Mouse (Mus musculus) forebrain, embryonic 11.5 days (tissue): ENCODE data around the gene Dach1. TPM values are rescaled to one million over a fixed set of nuclear protein-coding genes. Genes with fewer than 3 reads are reported as not detected.

ENCODE experiments used
- ATAC-seq: fragments of 200-750 bp; cut with Nextera tagmentation; replicated peaks from 2 replicates; pipeline ENCODE4 v1.8.0; 2017; ENCODE audit warnings: moderate TSS enrichment; ENCODE audit not compliant: low FRiP score
- DNase-seq: peaks from one replicate; pipeline ENCODE4 v3.0.0-alpha.2; 2017; ENCODE audit warnings: low spot score
- H3K27ac ChIP-seq: fragments of 300-500 bp; sonication (generic); 2 replicates; pipeline ENCODE4 v1.5.1; 2014; ENCODE audit warnings: low read depth, low read length
- H3K27me3 ChIP-seq: fragments of 300-500 bp; sonication (generic); 2 replicates; pipeline ENCODE4 v1.6.1; 2014; ENCODE audit warnings: mild to moderate bottlenecking, low read length, mixed read lengths; ENCODE audit not compliant: control insufficient read depth, insufficient read depth
- H3K36me3 ChIP-seq: fragments of 300-500 bp; sonication (generic); 2 replicates; pipeline ENCODE4 v1.6.1; 2014; ENCODE audit warnings: mild to moderate bottlenecking, low read length, moderate library complexity, mixed read lengths; ENCODE audit not compliant: control insufficient read depth, insufficient read depth
- H3K4me1 ChIP-seq: fragments of 300-500 bp; sonication (generic); replicated peaks from 2 replicates; pipeline ENCODE4 v1.6.1; 2014; ENCODE audit warnings: low read length, mixed read lengths; ENCODE audit not compliant: control insufficient read depth, insufficient read depth
- H3K4me2 ChIP-seq: fragments of 300-500 bp; sonication (generic); 2 replicates; pipeline ENCODE4 v1.6.1; 2014; ENCODE audit warnings: low read depth, mild to moderate bottlenecking, low read length, moderate library complexity, mixed read lengths; ENCODE audit not compliant: severe bottlenecking
- H3K4me3 ChIP-seq: fragments of 300-500 bp; sonication (generic); 2 replicates; pipeline ENCODE4 v1.5.1; 2014; ENCODE audit warnings: low read depth, low read length
- H3K9ac ChIP-seq: fragments of 300-500 bp; sonication (generic); 2 replicates; pipeline ENCODE4 v1.6.1; 2014; ENCODE audit warnings: low read length
- H3K9me3 ChIP-seq: fragments of 300-500 bp; sonication (generic); 2 replicates; pipeline ENCODE4 v1.6.1; 2016; ENCODE audit warnings: low read length, mixed read lengths; ENCODE audit not compliant: control insufficient read depth
- WGBS: fragments of 180-500 bp; shearing (Covaris S2); extraction: QIAGEN DNeasy Blood & Tissue Kit; methylation state at CpG from one replicate; pipeline ENCODE4 v1.1.7; 2014; 5-methylcytosine and 5-hydroxymethylcytosine counted together
- polyA plus RNA-seq: library from polyadenylated mRNA; unstranded; fragments of >200 nt; fragmentation: Nextera tagmentation; extraction: Ambion mirVana; gene quantifications from 2 replicates; pipeline ENCODE4 v1.2.1, GENCODE M21; 2014

Dach1 gene
- polyA plus RNA-seq, 1 experiment from 2014 or later = 25.3 TPM

- H3K27me3 ChIP-seq = no peaks in the 10 kb centered on the region; the same call in 1 of the 2 replicates
- H3K9me3 ChIP-seq = no peaks in the 10 kb centered on the region
- 11% methylated on average over 11 of the region's 11 CpGs for WGBS
- DNase-seq (peak; percentile 78), ATAC-seq (peak; percentile 91)
- no peak overlapping the region; the same call in 1 of the 2 replicates for H3K9ac ChIP-seq
- no peaks in the 10 kb centered on the region for H3K36me3 ChIP-seq
- peaks cover 14% of the 10 kb centered on the region for H3K4me1 ChIP-seq
- peak overlapping the region; percentile 68; the same call in 1 of the 2 replicates for H3K27ac ChIP-seq
- peak overlapping the region; percentile 31; the same call in 1 of the 2 replicates for H3K4me2 ChIP-seq
- no peak overlapping the region for H3K4me3 ChIP-seq
These were observed 96.7 kb downstream of the Dach1 start for GRCm38 (mm10) chr14:98072647-98073420.

GRCm38 (mm10) chr14:98071877-98072276 is 97.7 kb downstream of the Dach1 start:
- H3K9ac ChIP-seq = no peak overlapping the region
- H3K9me3 ChIP-seq = no peaks in the 10 kb centered on the region
- H3K4me2 ChIP-seq = no peak overlapping the region
- WGBS = 7% methylated on average over 4 of the region's 4 CpGs
- H3K27me3 ChIP-seq = no peaks in the 10 kb centered on the region; the same call in 1 of the 2 replicates
- H3K4me1 ChIP-seq = peaks cover 14% of the 10 kb centered on the region
- 0 out of 2 replicates have a peak overlapping the region, but pooled peaks have one; percentile 4 for H3K27ac ChIP-seq
- peak; percentile 42 for ATAC-seq
- H3K4me3 ChIP-seq = no peak overlapping the region
- H3K36me3 ChIP-seq = no peaks in the 10 kb centered on the region
- DNase-seq = peak; percentile 62

DNA sequence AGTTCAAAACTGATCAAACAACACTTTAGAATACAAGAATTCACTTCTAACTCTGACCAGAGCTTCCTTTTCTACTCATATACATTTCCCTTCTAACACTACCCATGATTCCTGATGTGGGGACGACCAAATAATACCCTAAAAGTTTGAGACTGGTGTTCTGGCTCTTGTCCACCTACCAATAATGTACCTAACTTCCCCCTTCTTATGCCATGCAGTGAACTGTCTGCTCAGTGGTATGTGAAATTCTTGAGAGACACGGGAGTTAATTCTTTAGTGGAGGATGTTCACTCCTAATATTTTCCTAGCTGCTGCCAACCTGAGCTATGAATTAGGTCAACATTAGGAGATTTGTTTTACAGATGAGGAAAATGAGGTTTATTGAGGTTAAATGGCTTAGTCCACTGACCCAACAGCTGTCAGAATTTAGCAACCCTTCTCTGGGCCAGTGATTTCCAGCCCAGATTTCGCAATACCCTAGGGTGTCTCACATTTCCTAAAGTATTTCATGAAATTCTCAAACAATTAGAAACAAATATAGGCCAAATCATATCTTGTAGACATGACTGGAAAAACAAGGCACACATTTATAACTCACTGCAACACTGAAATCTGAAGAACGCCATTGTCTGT is 102.2 kb downstream of the Dach1 start:
- Histone ChIP-seq H3K4me1 (peaks cover 9% of the 10 kb centered on the region; the same call in 1 of the 2 replicates), H3K27me3 (no peaks in the 10 kb centered on the region; the same call in 1 of the 2 replicates), H3K4me2 (no peak overlapping the region), H3K9me3 (no peaks in the 10 kb centered on the region), H3K36me3 (no peaks in the 10 kb centered on the region), H3K9ac (no peak overlapping the region), H3K4me3 (no peak overlapping the region), H3K27ac (no peak overlapping the region)
- 81% methylated on average over 4 of the region's 4 CpGs for WGBS
- DNase-seq = no peak
- no peak for ATAC-seq

DNA sequence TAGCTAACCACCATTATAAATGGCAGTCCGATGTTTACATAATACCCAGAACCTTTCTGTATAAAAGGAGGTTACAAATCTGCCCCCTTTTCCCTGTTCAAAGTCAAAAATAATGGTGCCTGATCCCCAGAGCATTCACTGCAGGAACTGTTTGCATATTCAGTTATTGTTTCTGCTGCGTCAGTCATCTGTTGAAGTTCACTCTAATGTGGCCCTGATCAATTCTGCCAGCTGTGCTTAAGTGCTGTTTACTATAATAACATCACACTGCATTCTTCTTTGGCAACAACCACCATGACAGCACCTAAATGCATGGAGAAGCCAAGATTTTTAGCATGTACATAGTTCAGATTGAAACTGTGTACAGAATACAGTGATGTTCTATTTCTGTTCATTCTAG is 105.4 kb downstream of the Dach1 start:
- H3K4me1 ChIP-seq = no peaks in the 10 kb centered on the region
- no peak overlapping the region for H3K27ac ChIP-seq
- ATAC-seq (no peak), DNase-seq (no peak)
- no peaks in the 10 kb centered on the region for H3K27me3 ChIP-seq
- H3K4me2 ChIP-seq = no peak overlapping the region
- no peak overlapping the region for H3K4me3 ChIP-seq
- H3K9me3 ChIP-seq = no peaks in the 10 kb centered on the region
- WGBS = 39% methylated on average over 2 of the region's 2 CpGs
- no peak overlapping the region for H3K9ac ChIP-seq
- H3K36me3 ChIP-seq = no peaks in the 10 kb centered on the region

DNA sequence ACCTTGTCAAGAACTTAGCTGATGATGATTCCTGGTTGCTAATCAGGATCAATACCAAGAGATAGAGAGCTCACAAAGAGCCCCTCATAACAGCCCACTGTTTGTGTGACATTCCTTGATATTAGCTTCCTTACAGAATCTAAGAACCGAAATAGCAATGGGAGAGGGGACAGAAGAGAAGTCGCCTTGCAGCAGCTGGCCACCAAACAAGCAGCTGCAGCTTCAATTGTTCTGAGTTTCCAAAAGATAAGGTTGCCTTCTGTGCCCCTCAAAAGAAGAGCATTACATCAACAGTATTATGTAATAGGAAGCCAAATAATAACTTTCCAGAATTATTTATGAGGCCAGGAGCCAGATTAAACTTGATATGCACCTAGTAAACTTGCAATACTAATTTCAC is 120.2 kb downstream of the Dach1 start:
- no peak for ATAC-seq
- Histone ChIP-seq H3K4me3 (no peak overlapping the region), H3K27me3 (no peaks in the 10 kb centered on the region), H3K9ac (no peak overlapping the region), H3K36me3 (no peaks in the 10 kb centered on the region), H3K4me2 (no peak overlapping the region), H3K9me3 (no peaks in the 10 kb centered on the region), H3K4me1 (peaks cover 9% of the 10 kb centered on the region; the same call in 1 of the 2 replicates), H3K27ac (no peak overlapping the region)
- 19% methylated on average over 2 of the region's 2 CpGs for WGBS
- DNase-seq = no peak

GRCm38 (mm10) chr14:98048403-98048802 is 121.2 kb downstream of the Dach1 start:
- DNase-seq (no peak), ATAC-seq (no peak; the same call in 1 of the 2 replicates)
- Histone ChIP-seq H3K27ac (no peak overlapping the region), H3K4me1 (peaks cover 9% of the 10 kb centered on the region; the same call in 1 of the 2 replicates), H3K27me3 (no peaks in the 10 kb centered on the region), H3K9me3 (no peaks in the 10 kb centered on the region), H3K9ac (no peak overlapping the region), H3K4me3 (no peak overlapping the region), H3K4me2 (no peak overlapping the region), H3K36me3 (no peaks in the 10 kb centered on the region)
- WGBS = 19% methylated on average over 2 of the region's 2 CpGs

DNA sequence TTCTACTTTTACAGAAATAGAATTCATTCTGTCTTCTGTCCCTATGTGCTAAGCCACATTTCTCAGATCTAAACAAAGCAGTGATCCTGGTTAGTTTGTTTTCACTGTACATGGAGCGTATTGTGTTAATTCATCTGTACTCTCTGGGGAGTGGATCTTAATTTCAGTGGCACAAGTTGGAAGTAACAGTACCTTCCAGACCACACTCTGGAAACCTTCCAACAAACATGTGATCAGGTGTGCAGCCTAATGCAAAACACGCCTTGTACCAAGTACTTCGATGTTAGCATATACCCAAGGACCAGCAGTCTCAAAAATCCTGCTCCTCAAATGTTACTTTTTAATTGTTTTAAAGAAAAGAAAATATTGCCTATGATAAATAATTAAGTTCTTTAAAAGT is 121.9 kb downstream of the Dach1 start:
- H3K9me3 ChIP-seq = no peaks in the 10 kb centered on the region
- H3K4me2 ChIP-seq = no peak overlapping the region
- H3K36me3 ChIP-seq = no peaks in the 10 kb centered on the region
- H3K4me3 ChIP-seq = no peak overlapping the region
- peaks cover 9% of the 10 kb centered on the region; the same call in 1 of the 2 replicates for H3K4me1 ChIP-seq
- WGBS = 69% methylated on average over 3 of the region's 3 CpGs
- no peak overlapping the region for H3K9ac ChIP-seq
- H3K27ac ChIP-seq = 0 out of 2 replicates have a peak overlapping the region, but pooled peaks have one; percentile 18
- no peak for ATAC-seq
- no peaks in the 10 kb centered on the region for H3K27me3 ChIP-seq
- DNase-seq = no peak

- no peak overlapping the region for H3K27ac ChIP-seq
- no peak overlapping the region for H3K9ac ChIP-seq
- no peak; the same call in 1 of the 2 replicates for ATAC-seq
- H3K9me3 ChIP-seq = no peaks in the 10 kb centered on the region
- H3K4me2 ChIP-seq = no peak overlapping the region
- no peak overlapping the region for H3K4me3 ChIP-seq
- H3K36me3 ChIP-seq = no peaks in the 10 kb centered on the region
- peaks cover 9% of the 10 kb centered on the region; the same call in 1 of the 2 replicates for H3K4me1 ChIP-seq
- no peak for DNase-seq
- H3K27me3 ChIP-seq = no peaks in the 10 kb centered on the region
These were observed 122.6 kb downstream of the Dach1 start for GRCm38 (mm10) chr14:98046960-98047359.
